Mouse (Mus musculus): ENCODE measurements at regions not wholly inside any gene's neighbourhood (a gene's known extent, or its start where the extent isn't known, plus 50 kb on each side); places are given as distances from the start of the nearest gene placed in this dataset.
A peak's percentile ranks its signal among the peaks of the same experiment; 100 is the strongest.

- Histone ChIP-seq H3K27ac (no peak overlapping the region), H3K4me3 (no peak overlapping the region), H3K36me3 (no peaks in the 10 kb centered on the region), H3K9me3 (replicated peaks) (no peaks in the 10 kb centered on the region), H3K27me3 (ENCODE audit: low read depth, poor library complexity, severe bottlenecking) (no peaks in the 10 kb centered on the region), H3K4me1 (peaks cover 4% of the 10 kb centered on the region; the same call in 1 of the 2 replicates)
- DNase-seq (ENCODE audit: low spot score): peak; percentile 33
- WGBS: 37% methylated on average over 4 of the region's 4 CpGs
Observed at GRCm38 (mm10) chr15:13583300-13583699, 409.8 kb upstream of the Cdh6 start.

GRCm38 (mm10) chr15:13582134-13582533 lies 408.7 kb upstream of the Cdh6 start:
- Histone ChIP-seq H3K27me3 (ENCODE audit: low read depth, poor library complexity, severe bottlenecking) (no peaks in the 10 kb centered on the region), H3K27ac (no peak overlapping the region), H3K4me1 (peaks cover 4% of the 10 kb centered on the region; the same call in 1 of the 2 replicates), H3K9me3 (replicated peaks) (no peaks in the 10 kb centered on the region), H3K4me3 (no peak overlapping the region), H3K36me3 (no peaks in the 10 kb centered on the region)
- 86% methylated on average over 3 of the region's 3 CpGs for WGBS
- DNase-seq (ENCODE audit: low spot score): no peak

GRCm38 (mm10) chr15:13573621-13574020 lies 400.1 kb upstream of the Cdh6 start:
- no peaks in the 10 kb centered on the region for H3K27me3 ChIP-seq (ENCODE audit: low read depth, poor library complexity, severe bottlenecking)
- H3K4me1 ChIP-seq: no peaks in the 10 kb centered on the region
- 86% methylated on average over 3 of the region's 3 CpGs for WGBS
- H3K36me3 ChIP-seq: no peaks in the 10 kb centered on the region
- no peaks in the 10 kb centered on the region for H3K9me3 ChIP-seq (replicated peaks)
- no peak for DNase-seq (ENCODE audit: low spot score)
- no peak overlapping the region for H3K27ac ChIP-seq
- no peak overlapping the region for H3K4me3 ChIP-seq

GRCm38 (mm10) chr15:13560920-13561319 lies 387.4 kb upstream of the Cdh6 start:
- Histone ChIP-seq H3K27ac (no peak overlapping the region), H3K9me3 (replicated peaks) (no peaks in the 10 kb centered on the region), H3K27me3 (ENCODE audit: low read depth, poor library complexity, severe bottlenecking) (no peaks in the 10 kb centered on the region), H3K4me3 (no peak overlapping the region), H3K4me1 (no peaks in the 10 kb centered on the region), H3K36me3 (no peaks in the 10 kb centered on the region)
- DNase-seq (ENCODE audit: low spot score): no peak

GRCm38 (mm10) chr15:13549207-13549837 lies 375.8 kb upstream of the Cdh6 start:
- H3K4me1 ChIP-seq: no peaks in the 10 kb centered on the region
- H3K9me3 ChIP-seq (replicated peaks): no peaks in the 10 kb centered on the region
- 74% methylated on average over 8 of the region's 8 CpGs for WGBS
- no peak overlapping the region for H3K27ac ChIP-seq
- no peak overlapping the region for H3K4me3 ChIP-seq
- DNase-seq (ENCODE audit: low spot score): no peak
- no peaks in the 10 kb centered on the region for H3K27me3 ChIP-seq (ENCODE audit: low read depth, poor library complexity, severe bottlenecking)
- no peaks in the 10 kb centered on the region for H3K36me3 ChIP-seq

- H3K27ac ChIP-seq: no peak overlapping the region
- no peaks in the 10 kb centered on the region for H3K9me3 ChIP-seq (replicated peaks)
- H3K4me3 ChIP-seq: no peak overlapping the region
- H3K4me1 ChIP-seq: no peaks in the 10 kb centered on the region
- no peaks in the 10 kb centered on the region for H3K36me3 ChIP-seq
- H3K27me3 ChIP-seq (ENCODE audit: low read depth, poor library complexity, severe bottlenecking): no peaks in the 10 kb centered on the region
- DNase-seq (ENCODE audit: low spot score): no peak
Observed at GRCm38 (mm10) chr15:13540026-13540425, 366.6 kb upstream of the Cdh6 start.

- no peak for DNase-seq (ENCODE audit: low spot score)
- 95% methylated on average over 2 of the region's 2 CpGs for WGBS
- H3K27me3 ChIP-seq (ENCODE audit: low read depth, poor library complexity, severe bottlenecking): no peaks in the 10 kb centered on the region
- H3K9me3 ChIP-seq (replicated peaks): no peaks in the 10 kb centered on the region
- no peaks in the 10 kb centered on the region for H3K36me3 ChIP-seq
- H3K4me3 ChIP-seq: no peak overlapping the region
- peaks cover 5% of the 10 kb centered on the region; the same call in 1 of the 2 replicates for H3K4me1 ChIP-seq
- H3K27ac ChIP-seq: no peak overlapping the region
Observed at GRCm38 (mm10) chr15:13534017-13534416, 360.5 kb upstream of the Cdh6 start.

DNA sequence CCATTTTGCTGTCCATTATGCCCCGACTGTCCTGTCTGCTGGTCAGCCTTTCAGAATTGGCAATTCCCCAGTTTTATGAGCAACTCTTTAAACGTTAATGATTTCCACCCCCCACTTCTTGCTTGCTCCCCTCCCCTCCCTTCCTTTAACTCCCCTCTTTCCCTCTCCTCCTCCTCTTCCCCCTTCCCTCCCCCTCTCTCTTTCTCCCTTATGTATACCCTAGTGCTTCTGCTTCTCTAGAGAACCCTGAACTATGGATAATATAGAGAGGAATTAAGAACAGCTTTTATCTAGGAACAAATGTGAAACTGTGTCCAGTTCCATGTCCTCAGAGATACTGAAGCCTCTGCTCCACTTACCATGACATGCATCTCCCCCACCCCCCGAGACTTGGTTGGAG lies 356.5 kb upstream of the Cdh6 start:
- Histone ChIP-seq H3K4me1 (peaks cover 5% of the 10 kb centered on the region; the same call in 1 of the 2 replicates), H3K27me3 (ENCODE audit: low read depth, poor library complexity, severe bottlenecking) (no peaks in the 10 kb centered on the region), H3K9me3 (replicated peaks) (no peaks in the 10 kb centered on the region), H3K27ac (no peak overlapping the region), H3K4me3 (no peak overlapping the region), H3K36me3 (no peaks in the 10 kb centered on the region)
- 56% methylated on average over 3 of the region's 3 CpGs for WGBS
- no peak for DNase-seq (ENCODE audit: low spot score)

GRCm38 (mm10) chr15:13529050-13529449 lies 355.6 kb upstream of the Cdh6 start:
- no peak overlapping the region for H3K4me3 ChIP-seq
- DNase-seq (ENCODE audit: low spot score): no peak
- 92% methylated on average over 4 of the region's 4 CpGs for WGBS
- H3K4me1 ChIP-seq: peaks cover 5% of the 10 kb centered on the region; the same call in 1 of the 2 replicates
- H3K27me3 ChIP-seq (ENCODE audit: low read depth, poor library complexity, severe bottlenecking): no peaks in the 10 kb centered on the region
- no peak overlapping the region for H3K27ac ChIP-seq
- H3K9me3 ChIP-seq (replicated peaks): no peaks in the 10 kb centered on the region
- no peaks in the 10 kb centered on the region for H3K36me3 ChIP-seq
